Mouse (Mus musculus): ENCODE measurements at regions not wholly inside any gene's neighbourhood (a gene's known extent, or its start where the extent isn't known, plus 50 kb on each side); places are given as distances from the start of the nearest gene placed in this dataset.

GRCm38 (mm10) chr3:61092031-61092430 lies 89.4 kb downstream of the P2ry1 start:
- no peaks in the 10 kb centered on the region for H3K4me1 ChIP-seq (replicated peaks; ENCODE audit: low read depth, low read length)
- H3K9me3 ChIP-seq (ENCODE audit: low read length), result no peaks in the 10 kb centered on the region
- H3K4me3 ChIP-seq (replicated peaks; ENCODE audit: low read length), result no peak overlapping the region
- no peaks in the 10 kb centered on the region for H3K36me3 ChIP-seq (ENCODE audit: insufficient read depth, low read length)
- H3K27me3 ChIP-seq (ENCODE audit: insufficient read depth, low read length), result no peaks in the 10 kb centered on the region
- TF ChIP-seq CTCF (conservative IDR thresholded peaks at IDR 0.05; ENCODE audit: low read length) (no peak), POU5F1 (IDR thresholded peaks at IDR 0.05; ENCODE audit: borderline replicate concordance, low read length) (no peak), NANOG (IDR thresholded peaks at IDR 0.05; ENCODE audit: borderline replicate concordance, low read length) (no peak)

GRCm38 (mm10) chr3:61116364-61116763 lies 113.8 kb downstream of the P2ry1 start:
- Histone ChIP-seq H3K36me3 (ENCODE audit: insufficient read depth, low read length) (no peaks in the 10 kb centered on the region), H3K4me1 (replicated peaks; ENCODE audit: low read depth, low read length) (no peaks in the 10 kb centered on the region), H3K9me3 (ENCODE audit: low read length) (no peaks in the 10 kb centered on the region), H3K27me3 (ENCODE audit: insufficient read depth, low read length) (no peaks in the 10 kb centered on the region), H3K4me3 (replicated peaks; ENCODE audit: low read length) (no peak overlapping the region)
- TF ChIP-seq NANOG (IDR thresholded peaks at IDR 0.05; ENCODE audit: borderline replicate concordance, low read length) (no peak), CTCF (conservative IDR thresholded peaks at IDR 0.05; ENCODE audit: low read length) (no peak), POU5F1 (IDR thresholded peaks at IDR 0.05; ENCODE audit: borderline replicate concordance, low read length) (no peak)

- no peaks in the 10 kb centered on the region for H3K4me1 ChIP-seq (replicated peaks; ENCODE audit: low read depth, low read length)
- no peaks in the 10 kb centered on the region for H3K27me3 ChIP-seq (ENCODE audit: insufficient read depth, low read length)
- no peaks in the 10 kb centered on the region for H3K9me3 ChIP-seq (ENCODE audit: low read length)
- no peak overlapping the region for H3K4me3 ChIP-seq (replicated peaks; ENCODE audit: low read length)
- TF ChIP-seq NANOG (IDR thresholded peaks at IDR 0.05; ENCODE audit: borderline replicate concordance, low read length) (no peak), POU5F1 (IDR thresholded peaks at IDR 0.05; ENCODE audit: borderline replicate concordance, low read length) (no peak), CTCF (conservative IDR thresholded peaks at IDR 0.05; ENCODE audit: low read length) (no peak)
- H3K36me3 ChIP-seq (ENCODE audit: insufficient read depth, low read length), result no peaks in the 10 kb centered on the region
Measured at GRCm38 (mm10) chr3:61133096-61133495, 130.5 kb downstream of the P2ry1 start.

GRCm38 (mm10) chr3:61154087-61154486 lies 151.5 kb downstream of the P2ry1 start:
- no peaks in the 10 kb centered on the region for H3K36me3 ChIP-seq (ENCODE audit: insufficient read depth, low read length)
- H3K27me3 ChIP-seq (ENCODE audit: insufficient read depth, low read length), result no peaks in the 10 kb centered on the region
- no peaks in the 10 kb centered on the region for H3K9me3 ChIP-seq (ENCODE audit: low read length)
- H3K4me1 ChIP-seq (replicated peaks; ENCODE audit: low read depth, low read length), result no peaks in the 10 kb centered on the region
- no peak for TF ChIP-seq POU5F1 (IDR thresholded peaks at IDR 0.05; ENCODE audit: borderline replicate concordance, low read length)
- TF ChIP-seq CTCF (conservative IDR thresholded peaks at IDR 0.05; ENCODE audit: low read length), result no peak
- no peak for TF ChIP-seq NANOG (IDR thresholded peaks at IDR 0.05; ENCODE audit: borderline replicate concordance, low read length)
- H3K4me3 ChIP-seq (replicated peaks; ENCODE audit: low read length), result no peak overlapping the region

GRCm38 (mm10) chr3:61159811-61160210 lies 157.2 kb downstream of the P2ry1 start:
- Histone ChIP-seq H3K4me1 (replicated peaks; ENCODE audit: low read depth, low read length) (no peaks in the 10 kb centered on the region), H3K36me3 (ENCODE audit: insufficient read depth, low read length) (no peaks in the 10 kb centered on the region), H3K9me3 (ENCODE audit: low read length) (no peaks in the 10 kb centered on the region), H3K27me3 (ENCODE audit: insufficient read depth, low read length) (no peaks in the 10 kb centered on the region), H3K4me3 (replicated peaks; ENCODE audit: low read length) (no peak overlapping the region)
- TF ChIP-seq POU5F1 (IDR thresholded peaks at IDR 0.05; ENCODE audit: borderline replicate concordance, low read length) (no peak), CTCF (conservative IDR thresholded peaks at IDR 0.05; ENCODE audit: low read length) (no peak), NANOG (IDR thresholded peaks at IDR 0.05; ENCODE audit: borderline replicate concordance, low read length) (no peak)

- TF ChIP-seq CTCF (conservative IDR thresholded peaks at IDR 0.05; ENCODE audit: low read length) (no peak), NANOG (IDR thresholded peaks at IDR 0.05; ENCODE audit: borderline replicate concordance, low read length) (no peak), POU5F1 (IDR thresholded peaks at IDR 0.05; ENCODE audit: borderline replicate concordance, low read length) (no peak)
- H3K27me3 ChIP-seq (ENCODE audit: insufficient read depth, low read length), result no peaks in the 10 kb centered on the region
- H3K4me3 ChIP-seq (replicated peaks; ENCODE audit: low read length), result no peak overlapping the region
- no peaks in the 10 kb centered on the region for H3K4me1 ChIP-seq (replicated peaks; ENCODE audit: low read depth, low read length)
- H3K9me3 ChIP-seq (ENCODE audit: low read length), result no peaks in the 10 kb centered on the region
- H3K36me3 ChIP-seq (ENCODE audit: insufficient read depth, low read length), result no peaks in the 10 kb centered on the region
Measured at GRCm38 (mm10) chr3:61161384-61161783, 158.8 kb downstream of the P2ry1 start.

GRCm38 (mm10) chr3:61185789-61186188 lies 175.6 kb upstream of the Rap2b start:
- H3K27me3 ChIP-seq (ENCODE audit: insufficient read depth, low read length), result no peaks in the 10 kb centered on the region
- no peaks in the 10 kb centered on the region for H3K9me3 ChIP-seq (ENCODE audit: low read length)
- no peak for TF ChIP-seq NANOG (IDR thresholded peaks at IDR 0.05; ENCODE audit: borderline replicate concordance, low read length)
- no peak for TF ChIP-seq CTCF (conservative IDR thresholded peaks at IDR 0.05; ENCODE audit: low read length)
- no peak for TF ChIP-seq POU5F1 (IDR thresholded peaks at IDR 0.05; ENCODE audit: borderline replicate concordance, low read length)
- H3K36me3 ChIP-seq (ENCODE audit: insufficient read depth, low read length), result no peaks in the 10 kb centered on the region
- no peaks in the 10 kb centered on the region for H3K4me1 ChIP-seq (replicated peaks; ENCODE audit: low read depth, low read length)
- H3K4me3 ChIP-seq (replicated peaks; ENCODE audit: low read length), result no peak overlapping the region

GRCm38 (mm10) chr3:61188662-61189061 lies 172.8 kb upstream of the Rap2b start:
- Histone ChIP-seq H3K4me1 (replicated peaks; ENCODE audit: low read depth, low read length) (no peaks in the 10 kb centered on the region), H3K9me3 (ENCODE audit: low read length) (no peaks in the 10 kb centered on the region), H3K36me3 (ENCODE audit: insufficient read depth, low read length) (no peaks in the 10 kb centered on the region), H3K4me3 (replicated peaks; ENCODE audit: low read length) (no peak overlapping the region), H3K27me3 (ENCODE audit: insufficient read depth, low read length) (no peaks in the 10 kb centered on the region)
- no peak for TF ChIP-seq POU5F1 (IDR thresholded peaks at IDR 0.05; ENCODE audit: borderline replicate concordance, low read length)
- no peak for TF ChIP-seq NANOG (IDR thresholded peaks at IDR 0.05; ENCODE audit: borderline replicate concordance, low read length)
- no peak for TF ChIP-seq CTCF (conservative IDR thresholded peaks at IDR 0.05; ENCODE audit: low read length)

GRCm38 (mm10) chr3:61216562-61216961 lies 144.9 kb upstream of the Rap2b start:
- Histone ChIP-seq H3K4me3 (replicated peaks; ENCODE audit: low read length) (no peak overlapping the region), H3K27me3 (ENCODE audit: insufficient read depth, low read length) (no peaks in the 10 kb centered on the region), H3K9me3 (ENCODE audit: low read length) (no peaks in the 10 kb centered on the region), H3K4me1 (replicated peaks; ENCODE audit: low read depth, low read length) (no peaks in the 10 kb centered on the region), H3K36me3 (ENCODE audit: insufficient read depth, low read length) (no peaks in the 10 kb centered on the region)
- TF ChIP-seq POU5F1 (IDR thresholded peaks at IDR 0.05; ENCODE audit: borderline replicate concordance, low read length), result no peak
- no peak for TF ChIP-seq CTCF (conservative IDR thresholded peaks at IDR 0.05; ENCODE audit: low read length)
- no peak for TF ChIP-seq NANOG (IDR thresholded peaks at IDR 0.05; ENCODE audit: borderline replicate concordance, low read length)

All from E14TG2a.4 (cell line).